Mouse (Mus musculus): ENCODE measurements around the gene Cstf3. TPM values are rescaled to one million over a fixed set of nuclear protein-coding genes. Genes with fewer than 3 reads are reported as not detected.

Gene Cstf3
- polyA plus RNA-seq, 1 experiment: 6.7 TPM

DNA sequence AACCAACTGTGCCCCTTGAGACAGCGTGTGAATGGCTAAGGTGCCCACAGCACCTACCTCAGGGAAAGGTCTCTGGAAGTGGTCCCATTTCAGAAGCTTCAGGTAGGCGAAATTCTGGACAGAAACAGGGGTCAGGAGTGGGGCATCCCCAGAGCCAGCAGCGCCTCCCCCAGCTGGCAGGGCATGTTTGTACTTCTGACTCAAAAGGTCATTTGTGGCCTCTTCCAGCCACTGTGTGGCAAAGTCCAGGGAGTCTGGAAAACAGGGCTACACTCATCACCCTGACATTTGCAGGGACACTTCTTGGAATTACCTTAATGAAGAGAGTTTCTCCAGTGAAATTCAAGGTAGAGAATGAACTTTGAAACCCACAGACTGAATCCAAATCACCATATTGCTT lies 98.0 kb downstream of the Cstf3 start:
- 87% methylated on average over 3 of the region's 3 CpGs for WGBS
- Histone ChIP-seq H3K27ac (ENCODE audit: insufficient read depth, low read length) (no peak overlapping the region), H3K4me3 (ENCODE audit: extremely low read depth, insufficient read depth, insufficient read length) (no peak overlapping the region), H3K4me1 (ENCODE audit: control insufficient read depth, insufficient read depth, insufficient read length) (no peaks in the 10 kb centered on the region), H3K36me3 (ENCODE audit: control insufficient read depth, insufficient read depth, low read length) (no peaks in the 10 kb centered on the region), H3K27me3 (ENCODE audit: control insufficient read depth, insufficient read depth, low read length) (no peaks in the 10 kb centered on the region)
- no peak for DNase-seq (ENCODE audit: low read depth in 1 of 2, low spot score in 2 of 2)
- TF ChIP-seq CTCF (IDR thresholded peaks at IDR 0.05; ENCODE audit: extremely low read depth, insufficient read depth, insufficient read length, insufficient replicate concordance) (no peak), POLR2A (IDR thresholded peaks at IDR 0.05; ENCODE audit: low read depth, low read length) (no peak)

DNA sequence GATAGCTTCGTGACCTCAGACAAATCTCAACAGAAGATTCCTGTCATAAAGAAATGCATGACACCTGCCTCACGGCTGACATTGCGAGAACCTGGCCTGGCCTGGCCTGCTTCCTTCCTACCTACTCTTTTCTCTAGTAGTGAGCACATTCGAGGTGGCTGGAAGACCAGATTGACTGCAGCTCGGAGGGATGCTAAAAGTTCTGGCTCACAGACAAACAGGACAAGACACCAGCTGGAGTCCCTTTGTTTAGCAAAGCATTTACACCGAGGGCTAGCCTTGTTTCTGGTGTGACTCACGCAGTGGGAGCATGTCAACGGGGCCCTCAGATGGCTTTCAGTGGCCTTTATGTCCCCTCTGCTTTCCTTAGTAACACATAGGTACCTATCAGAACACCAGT lies 98.4 kb downstream of the Cstf3 start:
- H3K27ac ChIP-seq (ENCODE audit: insufficient read depth, low read length): no peak overlapping the region
- H3K36me3 ChIP-seq (ENCODE audit: control insufficient read depth, insufficient read depth, low read length): no peaks in the 10 kb centered on the region
- no peaks in the 10 kb centered on the region for H3K4me1 ChIP-seq (ENCODE audit: control insufficient read depth, insufficient read depth, insufficient read length)
- H3K4me3 ChIP-seq (ENCODE audit: extremely low read depth, insufficient read depth, insufficient read length): no peak overlapping the region
- no peaks in the 10 kb centered on the region for H3K27me3 ChIP-seq (ENCODE audit: control insufficient read depth, insufficient read depth, low read length)
- TF ChIP-seq POLR2A (IDR thresholded peaks at IDR 0.05; ENCODE audit: low read depth, low read length): no peak
- no peak for TF ChIP-seq CTCF (IDR thresholded peaks at IDR 0.05; ENCODE audit: extremely low read depth, insufficient read depth, insufficient read length, insufficient replicate concordance)
- 88% methylated on average over 8 of the region's 8 CpGs for WGBS
- DNase-seq (ENCODE audit: low read depth in 1 of 2, low spot score in 2 of 2): no peak

- H3K27me3 ChIP-seq (ENCODE audit: control insufficient read depth, insufficient read depth, low read length): no peaks in the 10 kb centered on the region
- no peak overlapping the region for H3K4me3 ChIP-seq (ENCODE audit: extremely low read depth, insufficient read depth, insufficient read length)
These were observed 100.4 kb downstream of the Cstf3 start for GRCm38 (mm10) chr2:104690720-104691119.

DNA sequence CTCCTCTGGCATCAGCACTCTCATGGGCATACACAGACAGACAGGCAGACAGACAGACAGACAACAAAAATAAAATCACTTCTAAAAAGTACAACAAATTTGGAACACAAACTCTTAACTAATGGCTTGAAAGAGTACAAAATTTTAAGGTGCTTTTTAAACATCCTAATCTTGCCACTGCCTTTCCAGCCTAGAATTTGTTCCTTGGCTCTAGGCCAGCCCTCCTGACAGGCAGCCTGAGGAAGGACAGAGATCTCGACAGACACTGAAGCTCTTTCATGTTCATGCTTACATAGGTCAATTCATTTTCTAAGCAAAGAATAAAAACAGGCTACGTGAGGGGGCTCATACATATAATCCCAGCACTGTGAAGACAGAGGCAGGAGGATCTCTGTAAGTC lies 102.2 kb downstream of the Cstf3 start:
- H3K27me3 ChIP-seq (ENCODE audit: control insufficient read depth, insufficient read depth, low read length): no peaks in the 10 kb centered on the region
- H3K4me1 ChIP-seq (ENCODE audit: control insufficient read depth, insufficient read depth, insufficient read length): no peaks in the 10 kb centered on the region
- no peaks in the 10 kb centered on the region for H3K36me3 ChIP-seq (ENCODE audit: control insufficient read depth, insufficient read depth, low read length)
- TF ChIP-seq POLR2A (IDR thresholded peaks at IDR 0.05; ENCODE audit: low read depth, low read length): no peak
- TF ChIP-seq CTCF (IDR thresholded peaks at IDR 0.05; ENCODE audit: extremely low read depth, insufficient read depth, insufficient read length, insufficient replicate concordance): no peak
- 70% methylated on average over 2 of the region's 2 CpGs for WGBS
- H3K27ac ChIP-seq (ENCODE audit: insufficient read depth, low read length): no peak overlapping the region
- no peak for DNase-seq (ENCODE audit: low read depth in 1 of 2, low spot score in 2 of 2)
- no peak overlapping the region for H3K4me3 ChIP-seq (ENCODE audit: extremely low read depth, insufficient read depth, insufficient read length)

More at GRCm38 (mm10) chr2:104690720-104691119, 100.4 kb downstream of the Cstf3 start:
- Histone ChIP-seq H3K36me3 (ENCODE audit: control insufficient read depth, insufficient read depth, low read length) (no peaks in the 10 kb centered on the region), H3K4me1 (ENCODE audit: control insufficient read depth, insufficient read depth, insufficient read length) (no peaks in the 10 kb centered on the region), H3K27ac (ENCODE audit: insufficient read depth, low read length) (no peak overlapping the region)
- WGBS: 10% methylated on average over 4 of the region's 4 CpGs
- TF ChIP-seq POLR2A (IDR thresholded peaks at IDR 0.05; ENCODE audit: low read depth, low read length): no peak
- TF ChIP-seq CTCF (IDR thresholded peaks at IDR 0.05; ENCODE audit: extremely low read depth, insufficient read depth, insufficient read length, insufficient replicate concordance): no peak
- DNase-seq (ENCODE audit: low read depth in 1 of 2, low spot score in 2 of 2): no peak

- TF ChIP-seq CTCF (IDR thresholded peaks at IDR 0.05; ENCODE audit: extremely low read depth, insufficient read depth, insufficient read length, insufficient replicate concordance): no peak
- no peak for TF ChIP-seq POLR2A (IDR thresholded peaks at IDR 0.05; ENCODE audit: low read depth, low read length)
- no peaks in the 10 kb centered on the region for H3K27me3 ChIP-seq (ENCODE audit: control insufficient read depth, insufficient read depth, low read length)
- DNase-seq (ENCODE audit: low read depth in 1 of 2, low spot score in 2 of 2): no peak
- H3K36me3 ChIP-seq (ENCODE audit: control insufficient read depth, insufficient read depth, low read length): no peaks in the 10 kb centered on the region
- no peaks in the 10 kb centered on the region for H3K4me1 ChIP-seq (ENCODE audit: control insufficient read depth, insufficient read depth, insufficient read length)
- H3K27ac ChIP-seq (ENCODE audit: insufficient read depth, low read length): no peak overlapping the region
- no peak overlapping the region for H3K4me3 ChIP-seq (ENCODE audit: extremely low read depth, insufficient read depth, insufficient read length)
- WGBS: 90% methylated on average over 11 of the region's 11 CpGs
These were observed 109.3 kb downstream of the Cstf3 start for GRCm38 (mm10) chr2:104699659-104700058.

GRCm38 (mm10) chr2:104703158-104703557 lies 112.8 kb downstream of the Cstf3 start:
- no peak overlapping the region for H3K4me3 ChIP-seq (ENCODE audit: extremely low read depth, insufficient read depth, insufficient read length)
- no peaks in the 10 kb centered on the region for H3K4me1 ChIP-seq (ENCODE audit: control insufficient read depth, insufficient read depth, insufficient read length)
- no peak overlapping the region for H3K27ac ChIP-seq (ENCODE audit: insufficient read depth, low read length)
- no peaks in the 10 kb centered on the region for H3K27me3 ChIP-seq (ENCODE audit: control insufficient read depth, insufficient read depth, low read length)
- TF ChIP-seq CTCF (IDR thresholded peaks at IDR 0.05; ENCODE audit: extremely low read depth, insufficient read depth, insufficient read length, insufficient replicate concordance) (no peak), POLR2A (IDR thresholded peaks at IDR 0.05; ENCODE audit: low read depth, low read length) (no peak)
- no peaks in the 10 kb centered on the region for H3K36me3 ChIP-seq (ENCODE audit: control insufficient read depth, insufficient read depth, low read length)
- WGBS: 79% methylated on average over 3 of the region's 3 CpGs
- DNase-seq (ENCODE audit: low read depth in 1 of 2, low spot score in 2 of 2): no peak

DNA sequence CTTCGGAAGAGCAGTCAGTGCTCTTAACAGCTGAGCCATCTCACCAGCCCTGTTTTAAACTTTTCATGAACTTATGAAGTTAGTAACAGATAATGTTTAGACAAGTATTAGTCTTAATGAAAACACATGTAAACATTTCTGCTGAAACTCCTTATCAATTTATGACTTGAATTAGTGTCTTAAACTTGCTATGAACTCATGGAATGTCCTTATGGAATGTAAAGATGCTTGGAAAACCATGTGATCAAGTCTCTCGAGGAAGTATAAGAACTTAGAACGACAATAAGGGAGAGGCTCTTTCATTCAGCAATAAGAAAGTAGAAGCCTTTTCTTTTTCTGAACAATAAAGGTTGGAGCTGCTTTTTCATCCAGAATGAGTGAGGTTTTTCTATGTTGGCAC lies 114.0 kb downstream of the Cstf3 start:
- TF ChIP-seq CTCF (IDR thresholded peaks at IDR 0.05; ENCODE audit: extremely low read depth, insufficient read depth, insufficient read length, insufficient replicate concordance): no peak
- no peak for TF ChIP-seq POLR2A (IDR thresholded peaks at IDR 0.05; ENCODE audit: low read depth, low read length)
- DNase-seq (ENCODE audit: low read depth in 1 of 2, low spot score in 2 of 2): no peak

More for the DNA sequence above, 114.0 kb downstream of the Cstf3 start:
- WGBS: 87% methylated on average over 3 of the region's 3 CpGs
- Histone ChIP-seq H3K36me3 (ENCODE audit: control insufficient read depth, insufficient read depth, low read length) (no peaks in the 10 kb centered on the region), H3K4me3 (ENCODE audit: extremely low read depth, insufficient read depth, insufficient read length) (no peak overlapping the region), H3K27ac (ENCODE audit: insufficient read depth, low read length) (no peak overlapping the region), H3K4me1 (ENCODE audit: control insufficient read depth, insufficient read depth, insufficient read length) (no peaks in the 10 kb centered on the region), H3K27me3 (ENCODE audit: control insufficient read depth, insufficient read depth, low read length) (no peaks in the 10 kb centered on the region)

All from spleen, adult 2 months (tissue).